Mouse (Mus musculus) cerebellum, adult 9-11 months (tissue): ENCODE results near the gene Stk32c.

Experiments
- DNase-seq: peaks from one replicate; pipeline ENCODE4 v3.0.0; 2022

Stk32c gene

DNA sequence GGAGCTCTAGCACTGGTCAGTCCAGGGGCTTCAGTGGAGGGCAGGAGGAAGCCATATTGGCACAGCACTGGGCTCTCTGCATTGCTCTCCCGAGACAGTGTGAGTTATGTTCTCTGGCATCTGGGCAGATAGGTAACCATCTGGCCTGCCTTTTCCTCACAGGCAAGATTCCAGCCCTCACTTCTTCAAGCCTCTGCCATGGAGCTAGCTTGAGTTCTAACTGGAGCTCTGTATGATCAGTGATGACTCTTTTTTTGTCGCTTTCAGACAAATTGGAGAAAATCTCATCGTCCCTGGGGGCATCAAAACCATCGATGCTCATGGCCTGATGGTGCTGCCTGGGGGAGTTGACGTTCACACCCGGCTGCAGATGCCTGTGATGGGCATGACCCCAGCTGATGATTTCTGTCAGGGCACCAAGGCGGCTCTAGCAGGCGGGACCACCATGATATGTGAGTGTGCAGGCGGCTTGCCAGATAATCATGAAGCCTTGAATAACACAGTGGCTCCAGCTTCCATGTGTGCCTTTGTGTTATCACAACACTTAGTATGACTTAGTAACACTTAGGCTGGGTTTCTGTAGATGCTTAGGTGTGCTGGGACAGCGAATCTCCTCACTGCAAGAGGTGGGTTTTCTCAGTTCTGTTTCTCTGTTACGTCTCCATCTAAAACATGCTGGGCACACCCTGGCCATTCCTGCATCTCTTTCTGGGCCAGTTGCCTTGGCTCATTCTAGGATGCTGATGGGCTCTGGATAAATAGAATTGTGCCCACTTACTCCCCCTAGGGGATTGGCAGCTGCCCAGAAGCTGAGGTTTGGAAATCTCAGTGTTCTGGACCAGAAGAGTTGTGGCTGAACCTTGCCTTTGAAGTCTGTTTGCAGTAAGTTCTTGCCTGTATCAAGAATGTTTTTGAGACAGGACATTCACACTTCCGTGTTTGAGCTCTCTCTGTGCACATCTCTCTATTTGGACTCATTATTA is 122.9 kb downstream of the Stk32c start:
- peak; percentile 57 for DNase-seq

DNA sequence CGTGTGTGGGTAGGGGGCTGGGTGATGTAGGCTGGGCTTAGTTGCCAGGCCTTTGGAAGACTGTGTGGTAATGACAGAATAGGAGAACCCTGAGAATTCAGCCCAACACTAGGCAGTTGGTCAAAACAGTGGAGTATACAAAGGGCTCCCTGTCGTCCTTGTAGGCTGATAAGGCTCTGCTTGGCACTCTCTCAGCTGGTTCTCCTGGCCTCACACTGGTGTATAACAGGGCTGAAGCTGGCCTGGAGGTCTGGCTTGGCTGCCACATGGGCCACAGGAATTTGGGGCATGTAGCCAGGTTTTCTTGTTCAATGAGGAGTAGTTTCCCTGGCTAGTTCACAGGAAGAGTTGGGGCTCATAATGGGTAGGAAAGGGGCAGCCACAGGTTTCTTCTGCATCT is 125.3 kb downstream of the Stk32c start:
- DNase-seq, result peak; percentile 85

DNA sequence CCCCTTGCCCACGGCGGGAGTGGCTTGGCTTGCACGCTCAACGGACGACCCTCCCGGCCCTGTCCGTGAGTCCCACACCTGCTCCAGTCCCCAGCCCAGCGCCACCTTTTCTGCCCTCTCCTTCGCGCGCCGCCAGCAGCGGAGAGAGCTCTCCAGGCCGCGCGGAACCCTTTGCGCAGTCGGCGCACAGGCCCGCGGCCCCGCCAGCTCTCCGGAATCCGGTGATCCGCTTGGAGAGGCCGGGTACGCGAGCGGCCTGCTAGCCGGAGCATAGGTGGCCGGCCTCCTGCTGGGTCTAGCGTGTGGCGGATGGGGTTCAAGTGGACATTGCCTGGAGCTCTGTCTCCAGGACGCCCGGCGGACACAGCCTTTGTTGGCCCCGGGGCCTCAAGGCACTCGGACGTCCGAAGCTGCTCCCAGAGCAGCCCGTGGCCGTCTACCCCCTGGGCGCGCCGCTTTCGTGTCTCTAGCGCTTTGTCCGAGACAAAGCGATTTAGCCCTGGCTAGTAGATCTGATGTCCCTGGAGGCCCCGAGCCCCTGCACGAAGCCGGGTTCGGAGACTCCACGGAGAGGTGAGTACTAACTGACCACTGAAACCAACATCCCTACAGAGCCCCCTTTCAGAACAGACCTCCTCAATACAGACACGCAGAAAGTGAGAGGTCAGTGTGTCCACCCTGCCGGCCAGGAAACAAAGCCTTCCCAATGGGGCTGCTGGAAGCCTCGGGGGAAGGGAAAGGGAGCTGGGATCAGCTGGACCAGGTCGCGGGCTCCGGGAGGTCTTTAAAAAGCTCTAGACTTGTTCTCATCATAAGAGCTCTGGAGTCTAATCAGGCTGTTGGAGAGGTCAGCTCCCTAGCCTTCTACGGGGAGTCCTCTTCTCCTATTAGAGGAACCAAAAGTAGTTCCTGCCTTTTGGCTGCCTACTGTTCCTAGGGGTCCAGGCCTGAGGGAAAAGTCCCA is 126.6 kb downstream of the Stk32c start:
- no peak for DNase-seq

DNA sequence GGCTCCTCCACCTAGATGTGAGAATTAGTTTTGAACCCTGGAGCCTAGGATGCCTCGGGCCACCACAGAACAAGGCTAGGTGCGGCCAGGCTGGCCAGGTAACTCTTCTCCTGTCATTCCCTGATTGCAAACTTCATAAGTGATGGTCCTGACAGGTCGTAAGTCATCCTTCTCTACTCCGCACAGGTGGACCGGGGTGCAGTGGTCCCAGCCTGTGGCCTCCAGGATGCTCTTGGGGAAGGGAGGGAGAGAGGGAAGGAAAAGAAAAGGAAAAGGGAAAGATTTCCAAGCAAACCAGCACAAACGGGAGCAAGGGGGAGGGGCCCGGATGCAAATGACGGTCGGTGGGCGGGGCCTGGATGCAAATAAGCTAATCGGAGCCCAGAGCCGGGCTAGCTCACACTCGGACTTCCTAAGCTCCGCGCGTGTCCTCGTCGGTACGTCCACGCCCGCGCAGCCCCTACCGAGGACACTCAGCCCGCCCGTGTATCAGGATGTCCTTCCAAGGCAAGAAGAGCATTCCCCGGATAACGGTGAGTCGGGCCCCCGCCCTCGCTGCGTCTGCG is 127.4 kb downstream of the Stk32c start, which contains the start of gene Dpysl4:
Gene Dpysl4 (plus strand): TSS at position 373 of the 566 bp plus-strand sequence.
- DNase-seq, result peak; percentile 94

DNA sequence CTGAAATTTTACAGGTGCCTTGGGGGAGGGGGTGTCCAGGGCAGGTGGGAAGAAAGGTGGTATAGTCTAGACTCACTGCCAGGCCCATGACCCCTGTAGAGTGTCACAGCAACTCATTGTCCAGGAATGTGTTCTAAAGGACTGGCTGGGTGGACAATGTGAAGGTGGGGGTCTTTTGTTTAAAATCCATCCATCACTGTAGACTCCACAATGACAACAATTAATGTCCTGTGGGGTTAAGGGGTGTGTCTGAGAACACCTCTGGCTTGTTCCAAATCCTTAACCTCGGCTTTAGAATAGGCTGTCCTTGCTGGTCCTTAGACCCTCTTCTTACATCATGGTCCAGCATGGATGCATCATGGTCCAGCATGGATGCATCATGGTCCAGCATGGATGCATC is 128.8 kb downstream of the Stk32c start:
- peak; percentile 47 for DNase-seq

DNA sequence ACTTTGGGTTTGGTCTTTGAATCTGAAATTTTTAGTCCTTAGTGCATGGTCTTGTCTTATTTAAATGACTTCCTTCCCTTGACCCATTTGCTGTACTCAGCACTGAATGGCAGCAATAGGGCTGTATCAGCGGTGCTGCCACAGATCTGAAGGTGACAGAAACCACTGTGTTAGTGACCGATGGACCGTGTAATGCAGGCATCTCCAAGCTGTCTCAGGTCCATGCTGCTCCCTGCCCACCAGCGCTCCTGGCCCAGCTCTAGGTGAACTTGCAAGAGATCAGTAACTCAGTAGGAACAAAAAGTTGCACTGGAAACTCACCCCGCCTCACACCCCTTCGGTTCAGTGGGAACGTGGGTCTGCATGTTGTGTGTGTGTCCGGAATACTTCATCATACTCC is 130.8 kb downstream of the Stk32c start:
- DNase-seq, result peak; percentile 45

DNA sequence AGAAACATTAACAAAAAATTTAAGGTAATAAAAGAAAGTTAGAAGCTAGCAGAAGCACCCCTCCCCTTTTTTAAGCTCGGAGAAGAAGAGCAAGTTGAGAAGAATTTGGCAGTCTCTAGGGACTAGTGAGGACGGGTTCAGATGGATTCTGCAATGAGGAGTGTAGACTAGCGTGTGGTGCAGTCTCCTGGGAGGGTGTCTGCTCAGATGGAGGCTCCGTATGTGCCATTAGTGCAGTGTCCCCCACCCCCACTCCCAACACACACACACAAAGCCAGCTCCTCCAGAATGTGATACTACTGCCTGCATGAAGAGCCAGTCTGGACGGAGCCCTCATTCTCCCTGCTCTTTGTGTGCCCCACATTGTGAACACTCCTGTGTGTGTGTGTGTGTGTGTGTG is 131.9 kb downstream of the Stk32c start:
- DNase-seq, result no peak

DNA sequence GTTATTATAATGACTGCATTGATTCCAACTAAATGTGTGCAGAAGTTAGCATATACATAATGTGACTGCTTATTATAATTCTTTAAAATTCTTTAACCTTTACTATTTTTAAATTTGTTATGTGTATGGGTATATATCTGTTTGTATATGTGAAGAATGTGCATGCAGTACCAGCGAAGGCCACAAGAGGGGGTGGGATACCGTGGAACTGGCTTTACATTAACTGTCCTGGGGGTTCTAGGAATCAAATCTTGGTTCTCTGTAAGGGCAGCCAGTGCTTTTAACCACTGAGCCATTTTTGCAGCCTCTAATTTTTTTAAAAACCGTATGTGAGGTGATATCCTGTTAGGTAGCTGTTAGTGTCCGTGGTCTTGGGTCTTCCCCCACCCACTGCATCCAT is 132.4 kb downstream of the Stk32c start:
- no peak for DNase-seq

DNA sequence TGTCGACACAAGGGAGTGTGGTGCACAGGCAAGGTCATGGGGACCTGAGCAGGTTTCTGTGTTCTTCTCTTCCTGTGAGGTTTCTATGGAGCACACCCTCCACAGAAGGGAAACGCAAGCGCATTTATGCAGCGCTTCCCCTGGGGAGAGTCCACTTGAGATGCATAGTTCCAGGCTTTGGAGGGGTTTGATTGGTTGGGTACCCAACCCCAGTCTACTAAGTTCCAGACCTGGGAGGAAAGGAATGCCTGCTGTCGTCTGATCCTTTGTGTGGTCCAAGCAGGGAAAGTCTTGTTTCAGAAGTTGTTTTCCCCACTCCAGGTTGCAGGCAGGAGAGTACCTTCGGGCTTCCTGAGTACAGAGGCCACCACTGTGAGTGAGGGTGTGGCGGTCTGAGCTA is 134.0 kb downstream of the Stk32c start:
- DNase-seq, result no peak

DNA sequence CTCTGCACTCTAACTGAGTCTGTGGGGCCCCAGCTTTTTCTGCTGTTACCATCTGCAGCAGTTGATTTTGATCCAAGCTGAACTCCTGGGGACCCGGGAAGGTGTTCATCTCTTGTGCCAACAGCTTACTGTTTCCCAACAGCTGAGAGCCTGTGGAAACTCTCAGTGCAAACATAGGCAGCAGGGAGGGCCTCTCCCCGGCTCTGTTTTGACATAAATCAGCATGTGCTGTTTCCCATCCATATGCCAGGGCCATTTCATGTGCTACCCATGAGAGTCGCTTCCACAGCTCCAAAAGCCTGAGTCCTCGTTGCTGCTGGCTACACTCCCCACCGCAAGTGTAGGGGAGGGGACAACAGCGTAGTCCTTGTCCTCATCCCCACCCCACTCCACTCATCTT is 134.9 kb downstream of the Stk32c start:
- DNase-seq, result peak; percentile 42

DNA sequence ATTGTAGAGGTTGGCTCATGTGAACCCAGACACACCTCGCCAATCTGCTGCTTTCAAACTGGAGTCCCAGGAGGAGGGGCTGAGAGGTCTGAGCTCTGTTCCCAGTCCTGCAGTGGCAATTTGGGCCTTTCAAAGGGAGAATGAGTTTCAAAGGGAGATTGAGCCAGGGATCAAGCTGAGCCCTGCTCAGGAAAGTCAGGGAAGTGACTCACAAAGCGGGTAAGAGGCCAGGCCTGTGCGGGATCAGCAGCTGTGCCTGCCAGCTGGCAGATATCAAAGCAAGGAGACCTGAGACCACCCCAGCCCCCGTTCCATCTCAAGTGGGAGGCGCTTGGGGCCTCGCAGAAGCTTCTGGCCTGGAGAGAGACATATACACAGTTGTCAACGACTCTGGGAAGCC is 135.8 kb downstream of the Stk32c start:
- DNase-seq, result peak; percentile 73

DNA sequence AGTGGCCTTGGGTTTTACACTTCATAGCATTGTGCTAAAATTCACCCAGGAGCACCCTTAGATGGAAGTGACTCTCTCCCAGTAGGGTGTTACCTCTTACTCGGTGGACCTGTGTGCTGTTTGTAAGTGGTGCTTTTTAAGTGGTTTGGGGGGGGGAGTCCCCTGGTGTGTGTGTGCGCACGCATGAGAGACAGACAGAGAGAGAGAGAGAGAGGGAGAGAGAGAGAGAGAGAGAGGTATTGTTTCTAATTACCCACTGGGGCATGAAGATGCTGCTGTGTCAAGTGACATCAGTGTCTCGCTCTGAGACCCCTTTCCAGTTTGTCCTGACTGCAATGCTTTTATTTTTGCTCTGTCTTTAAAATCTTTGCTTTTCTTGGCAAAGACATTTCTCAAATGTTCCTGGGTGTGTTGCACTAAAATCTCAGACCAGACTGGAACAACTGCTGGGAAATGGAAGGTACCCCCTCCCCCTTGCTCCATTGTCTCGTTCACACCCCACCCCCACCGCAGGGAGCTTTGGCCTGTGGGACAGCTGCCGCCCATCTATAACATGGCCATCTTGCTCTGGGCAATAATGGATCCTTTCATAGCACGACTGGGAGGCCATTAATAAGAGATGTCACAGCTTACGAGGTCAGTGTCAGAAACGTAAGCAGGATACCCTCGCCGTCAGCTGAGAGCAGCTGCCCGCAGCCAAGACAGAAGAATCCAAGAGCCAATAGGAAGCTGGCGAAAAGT is 137.9 kb downstream of the Stk32c start:
- no peak for DNase-seq

DNA sequence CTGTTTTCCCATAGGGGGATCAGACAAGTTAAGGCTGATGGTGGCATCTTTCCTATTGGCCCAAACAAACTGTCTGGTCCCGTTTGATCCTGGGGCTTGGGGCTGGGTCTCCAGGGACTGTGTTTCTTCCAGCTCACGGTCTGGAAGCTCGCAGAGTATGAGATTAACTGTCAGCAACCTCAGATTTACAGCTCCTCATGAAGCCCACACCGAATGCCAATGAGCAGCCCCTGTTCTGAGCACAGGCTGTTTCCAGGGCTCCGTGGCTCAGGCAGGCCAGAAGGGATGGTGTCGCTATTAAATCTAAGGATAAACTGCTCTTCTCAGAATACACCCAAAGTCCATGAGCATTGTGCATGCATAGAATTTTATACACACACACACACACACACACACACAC is 138.9 kb downstream of the Stk32c start:
- DNase-seq, result no peak

DNA sequence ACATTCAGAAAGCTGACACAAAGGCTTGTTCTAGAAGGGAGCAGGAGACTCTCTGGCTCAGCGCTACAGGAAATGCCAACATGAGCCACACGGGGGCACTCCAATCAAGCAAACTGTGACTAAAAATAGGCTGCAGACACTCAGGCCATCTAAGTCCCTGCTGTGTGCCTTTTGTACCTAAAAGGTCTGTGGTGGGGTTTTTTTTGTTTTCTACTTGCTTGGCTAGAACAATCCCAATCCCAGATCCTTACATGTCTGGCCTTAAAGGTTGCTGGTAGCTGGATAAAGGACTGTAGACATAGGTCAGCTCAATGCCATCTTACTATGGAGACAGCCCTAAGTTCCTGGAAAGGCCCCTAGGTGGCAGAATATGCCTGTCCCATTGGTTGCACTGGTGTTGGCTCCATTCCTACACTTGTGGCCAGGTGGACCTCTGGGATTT is 144.9 kb downstream of the Stk32c start:
- DNase-seq, result peak; percentile 87

DNA sequence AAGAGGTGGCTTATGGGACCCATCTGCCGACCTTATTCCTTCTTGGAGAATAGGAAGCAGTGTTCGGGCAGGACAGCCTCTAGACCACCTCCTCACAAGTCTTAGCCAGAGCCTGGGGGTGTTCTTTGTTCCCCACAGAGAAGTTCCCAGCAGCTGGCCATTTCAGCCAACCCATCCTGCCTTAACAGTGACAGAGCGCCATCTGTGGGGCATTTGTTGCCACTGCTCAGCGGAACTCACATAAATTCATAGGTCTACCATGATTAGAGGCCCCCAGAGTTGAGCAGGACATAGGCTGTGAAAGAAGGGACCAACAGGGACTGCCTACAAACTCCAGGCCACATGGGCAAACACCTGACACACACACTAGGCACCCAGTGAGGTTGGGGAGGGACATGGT is 149.7 kb downstream of the Stk32c start:
- DNase-seq, result no peak
